Mouse (Mus musculus) retina, postnatal 1 day (tissue): ENCODE results near the gene Aen.
A peak's percentile ranks its signal among the peaks of the same experiment; 100 is the strongest.

Experiments
- DNase-seq: peaks from one replicate; pipeline ENCODE4 v3.0.0-alpha.2; 2012

Aen gene

DNA sequence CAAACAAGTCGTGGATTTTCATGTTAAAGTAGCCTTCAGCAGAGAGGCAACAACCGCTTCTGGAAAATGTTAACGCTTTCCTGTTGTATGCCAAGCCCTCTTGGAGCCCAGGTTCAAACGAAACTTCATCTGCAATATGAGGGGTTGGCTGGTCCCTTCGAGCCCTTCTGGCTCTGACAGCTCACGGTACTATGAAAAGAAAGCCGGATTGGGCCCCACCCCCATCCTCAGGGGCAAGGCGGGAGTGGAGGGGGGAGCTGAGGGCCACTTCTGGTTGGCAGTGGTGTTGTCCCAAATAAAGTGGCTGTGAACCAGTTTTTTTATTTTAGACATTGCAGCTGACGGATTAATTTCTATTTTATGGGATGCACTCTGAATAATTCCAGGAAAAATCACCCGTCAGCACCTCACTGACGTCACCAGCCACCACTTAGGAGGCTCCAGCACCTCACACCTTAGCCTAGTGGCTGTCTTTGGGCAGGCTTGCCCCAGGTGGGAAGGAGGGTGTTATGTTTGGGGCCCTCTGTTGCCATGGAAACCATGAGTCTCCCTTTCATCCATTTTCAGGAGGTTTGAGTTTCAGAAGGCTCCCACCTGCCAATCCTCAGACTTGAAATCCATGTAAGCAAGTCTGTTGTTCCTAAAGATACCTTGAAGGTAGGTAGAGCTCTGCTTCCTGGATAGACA is 58.4 kb downstream of the Aen start:
- DNase-seq = peak; percentile 9

DNA sequence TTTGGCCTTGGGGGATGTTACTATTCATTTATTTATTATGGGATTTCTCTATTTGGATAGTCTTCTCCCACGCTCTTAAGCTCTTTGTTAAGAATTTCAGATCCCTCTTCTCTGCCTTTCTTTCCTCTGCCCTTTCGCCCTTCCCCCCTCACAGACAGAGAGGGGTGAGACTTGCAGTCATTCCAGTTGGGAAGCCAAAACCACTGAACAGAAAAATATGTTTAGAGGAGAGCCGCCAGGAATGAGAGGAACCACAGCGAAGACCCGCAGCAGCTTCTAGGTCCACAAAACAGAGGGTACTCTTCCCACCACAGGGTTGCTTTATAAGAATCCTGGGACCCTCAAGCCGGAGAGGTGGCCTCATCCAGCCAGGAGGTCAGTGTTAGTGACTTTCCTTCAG is 59.0 kb downstream of the Aen start:
- no peak for DNase-seq

DNA sequence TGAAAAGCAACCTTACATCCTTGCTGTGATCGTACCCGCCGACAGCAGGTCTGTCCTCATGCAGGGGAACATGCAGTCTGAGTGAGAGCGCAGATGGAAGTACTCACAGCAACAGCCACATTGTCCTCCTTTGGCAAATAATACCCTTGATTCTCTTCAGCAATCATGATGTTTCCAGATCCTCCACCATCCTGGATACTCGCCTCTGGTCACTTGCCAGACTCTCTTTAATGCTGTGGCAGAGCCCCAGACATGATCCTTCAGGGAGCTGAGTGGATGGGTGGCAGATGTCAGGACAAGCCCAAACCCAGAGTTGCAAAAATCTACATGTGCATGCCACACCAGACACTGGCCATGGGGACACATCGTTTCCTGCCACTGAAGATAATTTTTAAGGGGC is 59.4 kb downstream of the Aen start:
- DNase-seq = no peak

DNA sequence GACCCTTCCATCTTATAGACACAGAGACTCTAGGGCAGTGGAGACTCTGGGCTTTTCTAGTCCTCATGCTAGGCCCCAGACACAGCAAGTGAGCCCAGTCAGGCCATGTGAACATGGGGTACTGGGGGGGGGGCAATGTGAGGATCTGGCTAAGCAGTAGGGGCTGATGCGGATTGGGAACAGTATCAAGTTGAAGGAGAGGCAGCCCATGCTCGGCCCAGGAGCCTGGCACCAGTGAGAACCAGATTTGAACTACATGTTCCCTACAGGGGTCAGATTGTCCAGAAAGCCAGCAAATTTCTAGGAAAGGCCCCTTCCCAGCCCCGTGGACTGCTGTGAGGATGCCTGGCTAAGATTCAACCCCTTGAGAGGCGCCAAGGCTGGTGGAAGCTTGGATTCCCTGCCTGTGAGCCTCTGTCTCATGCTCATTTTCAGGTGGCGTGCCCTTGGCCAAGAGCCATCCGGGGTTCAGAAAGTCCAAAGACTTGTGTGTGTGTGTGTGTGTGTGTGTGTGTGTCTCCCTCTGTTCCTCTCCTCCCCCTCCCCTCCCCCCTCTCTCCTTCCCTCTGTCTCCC is 62.9 kb downstream of the Aen start:
- no peak for DNase-seq
